Mouse (Mus musculus): ENCODE results near the gene Duox1. TPM values are rescaled to one million over a fixed set of nuclear protein-coding genes. Genes with fewer than 3 reads are reported as not detected.

Duox1 gene
- total RNA-seq, 2 experiments from 2014 or later, result not detected

GRCm38 (mm10) chr2:122372067-122372466 is 56.6 kb downstream of the Duox1 start:
- DNase-seq (ENCODE audit: extremely low spot score in 1 of 2, low spot score in 2 of 2), result no peak
- intact Hi-C loops (cut with DNase I), result no loop called here
- Histone ChIP-seq H3K4me3 (no peak overlapping the region), H3K27ac (no peak overlapping the region)
- no peak for TF ChIP-seq CTCF (IDR thresholded peaks at IDR 0.05)

GRCm38 (mm10) chr2:122372541-122372940 is 57.1 kb downstream of the Duox1 start:
- no peak for DNase-seq (ENCODE audit: extremely low spot score in 1 of 2, low spot score in 2 of 2)
- H3K27ac ChIP-seq, result no peak overlapping the region
- intact Hi-C loops (cut with DNase I), result no loop called here
- no peak for TF ChIP-seq CTCF (IDR thresholded peaks at IDR 0.05)
- H3K4me3 ChIP-seq, result no peak overlapping the region

- intact Hi-C loops (cut with DNase I), result no loop called here
Observed at GRCm38 (mm10) chr2:122374012-122374411, 58.5 kb downstream of the Duox1 start.

GRCm38 (mm10) chr2:122374666-122375331 is 59.3 kb downstream of the Duox1 start:
- DNase-seq (ENCODE audit: extremely low spot score in 1 of 2, low spot score in 2 of 2), result no peak
- Histone ChIP-seq H3K4me3 (peak overlapping the region; percentile 69), H3K27ac (peak overlapping the region; percentile 90)
- TF ChIP-seq CTCF (IDR thresholded peaks at IDR 0.05), result no peak
- intact Hi-C loops (cut with DNase I), result loop anchor here (1.0 to 5.0 kb wide), 4 partner anchors 142 to 328 kb away; partner anchors contain the start of genes B2m, Gatm, Slc30a4 and Sord

More at GRCm38 (mm10) chr2:122374012-122374411, 58.5 kb downstream of the Duox1 start:
- Histone ChIP-seq H3K4me3 (no peak overlapping the region), H3K27ac (no peak overlapping the region)
- no peak for TF ChIP-seq CTCF (IDR thresholded peaks at IDR 0.05)
- no peak for DNase-seq (ENCODE audit: extremely low spot score in 1 of 2, low spot score in 2 of 2)

GRCm38 (mm10) chr2:122375391-122375991 is 60.0 kb downstream of the Duox1 start:
- intact Hi-C loops (cut with DNase I), result loop anchor here (1.0 to 5.0 kb wide), 4 partner anchors 143 to 327 kb away; partner anchors contain the start of genes B2m, Gatm, Slc30a4 and Sord
- DNase-seq (ENCODE audit: extremely low spot score in 1 of 2, low spot score in 2 of 2), result peak; percentile 95 to 97
- Histone ChIP-seq H3K4me3 (peak overlapping the region; percentile 69), H3K27ac (peak overlapping the region; percentile 94)
- TF ChIP-seq CTCF (IDR thresholded peaks at IDR 0.05), result no peak

- H3K27ac ChIP-seq, result peak overlapping the region; percentile 94
- peak; percentile 49 to 58 for DNase-seq (ENCODE audit: extremely low spot score in 1 of 2, low spot score in 2 of 2)
- TF ChIP-seq CTCF (IDR thresholded peaks at IDR 0.05), result no peak
- intact Hi-C loops (cut with DNase I), result loop anchor here (2.0 to 5.0 kb wide), 4 partner anchors 144 to 363 kb away; partner anchors contain the start of genes Bloc1s6, Gatm, Slc30a4 and Sord
- peak overlapping the region; percentile 69 for H3K4me3 ChIP-seq
Observed at GRCm38 (mm10) chr2:122376041-122376561, 60.6 kb downstream of the Duox1 start.

- peak; percentile 96 to 98 for DNase-seq (ENCODE audit: extremely low spot score in 1 of 2, low spot score in 2 of 2)
- intact Hi-C loops (cut with DNase I), result loop anchor here (2.0 to 5.0 kb wide), 4 partner anchors 145 to 362 kb away; partner anchors contain the start of genes Bloc1s6, Gatm, Slc30a4 and Sord
- Histone ChIP-seq H3K27ac (peak overlapping the region; percentile 97), H3K4me3 (peak overlapping the region; percentile 70)
- TF ChIP-seq CTCF (IDR thresholded peaks at IDR 0.05), result no peak
Observed at GRCm38 (mm10) chr2:122377215-122377674, 61.8 kb downstream of the Duox1 start.

GRCm38 (mm10) chr2:122377751-122378246 is 62.3 kb downstream of the Duox1 start:
- DNase-seq (ENCODE audit: extremely low spot score in 1 of 2, low spot score in 2 of 2), result peak; percentile 76 to 80
- peak overlapping the region; percentile 70 for H3K4me3 ChIP-seq
- intact Hi-C loops (cut with DNase I), result loop anchor here (1.0 to 5.0 kb wide), 7 partner anchors 29 to 361 kb away; partner anchors contain the start of genes Bloc1s6, Gatm, Slc30a4 and Sord
- no peak for TF ChIP-seq CTCF (IDR thresholded peaks at IDR 0.05)
- peak overlapping the region; percentile 97 for H3K27ac ChIP-seq

- intact Hi-C loops (cut with DNase I), result loop anchor here (1.0 to 5.0 kb wide), 6 partner anchors 30 to 324 kb away; partner anchors contain the start of genes Gatm, Slc30a4 and Sord
- peak; percentile 72 for TF ChIP-seq CTCF (IDR thresholded peaks at IDR 0.05)
- DNase-seq (ENCODE audit: extremely low spot score in 1 of 2, low spot score in 2 of 2), result no peak
- peak overlapping the region; percentile 70 for H3K4me3 ChIP-seq
- peak overlapping the region; percentile 97; the same call in 1 of the 2 replicates for H3K27ac ChIP-seq
Observed at GRCm38 (mm10) chr2:122378421-122379291, 63.2 kb downstream of the Duox1 start.

- H3K4me3 ChIP-seq, result no peak overlapping the region
- no peak for TF ChIP-seq CTCF (IDR thresholded peaks at IDR 0.05)
- H3K27ac ChIP-seq, result no peak overlapping the region
- intact Hi-C loops (cut with DNase I), result loop anchor here (2.0 to 5.0 kb wide), 4 partner anchors 147 to 323 kb away; partner anchors contain the start of genes Gatm, Slc30a4 and Sord
- no peak for DNase-seq (ENCODE audit: extremely low spot score in 1 of 2, low spot score in 2 of 2)
Observed at GRCm38 (mm10) chr2:122379292-122379650, 63.8 kb downstream of the Duox1 start.

All from left cerebral cortex, adult 2 months (tissue).